Mouse (Mus musculus) hindbrain, postnatal 0 days (tissue): Measurements from ENCODE around the gene Psmg1. TPM values are rescaled to one million over a fixed set of nuclear protein-coding genes. Genes with fewer than 3 reads are reported as not detected.

Source experiments
- ATAC-seq: fragments of 200-750 bp; cut with Nextera tagmentation; 2 replicates; pipeline ENCODE4 v1.8.0; 2017; ENCODE audit warnings: mild to moderate bottlenecking, moderate TSS enrichment, moderate library complexity
- DNase-seq: peaks from one replicate; pipeline ENCODE4 v3.0.0-alpha.2; 2015; ENCODE audit warnings: low spot score
- H3K27ac ChIP-seq: fragments of 300-500 bp; sonication (generic); 2 replicates; pipeline ENCODE4 v1.5.1; 2014; ENCODE audit warnings: mild to moderate bottlenecking
- H3K27me3 ChIP-seq: fragments of 300-500 bp; sonication (generic); 2 replicates; pipeline ENCODE4 v1.6.1; 2014; ENCODE audit warnings: low read length, mixed read lengths; ENCODE audit not compliant: insufficient read depth
- H3K36me3 ChIP-seq: fragments of 300-500 bp; sonication (generic); 2 replicates; pipeline ENCODE4 v1.6.1; 2014; ENCODE audit warnings: low read length, mixed read lengths; ENCODE audit not compliant: insufficient read depth
- H3K4me1 ChIP-seq: fragments of 300-500 bp; sonication (generic); 2 replicates; pipeline ENCODE4 v1.6.1; 2014; ENCODE audit warnings: antibody characterized with exemption, low read length, mixed read lengths; ENCODE audit not compliant: insufficient read depth
- H3K4me2 ChIP-seq: fragments of 300-500 bp; sonication (generic); 2 replicates; pipeline ENCODE4 v1.6.1; 2014; ENCODE audit warnings: low read depth, mild to moderate bottlenecking, low read length, moderate library complexity, mixed read lengths
- H3K4me3 ChIP-seq: fragments of 300-500 bp; sonication (generic); 2 replicates; pipeline ENCODE4 v1.5.1; 2014; ENCODE audit warnings: low read length
- H3K9ac ChIP-seq: fragments of 300-500 bp; sonication (generic); replicated peaks from 2 replicates; pipeline ENCODE4 v1.6.1; 2014; ENCODE audit warnings: mild to moderate bottlenecking, low read length, moderate library complexity, mixed read lengths
- H3K9me3 ChIP-seq: fragments of 300-500 bp; sonication (generic); 2 replicates; pipeline ENCODE4 v1.6.1; 2016; ENCODE audit warnings: low read length, mixed read lengths
- CTCF ChIP-seq: IDR thresholded peaks from 2 replicates; pipeline ENCODE4 v1.5.1; 2016; ENCODE audit warnings: antibody characterized with exemption, control low read depth, low read depth
- WGBS: fragments of 180-500 bp; shearing (Covaris S2); extraction: QIAGEN DNeasy Blood & Tissue Kit; methylation state at CpG from one replicate; pipeline ENCODE4 v1.1.7; 2014; 5-methylcytosine and 5-hydroxymethylcytosine counted together
- microRNA-seq, 2 experiments: library from miRNA; unstranded; fragments of <30 nt; microRNA quantifications; one replicate each; pipeline ENCODE4; 2016
- polyA plus RNA-seq: library from polyadenylated mRNA; unstranded; fragments of >200 nt; fragmentation: Nextera tagmentation; extraction: Ambion mirVana; gene quantifications from 2 replicates; pipeline ENCODE4 v1.2.1, GENCODE M21; 2015
- total RNA-seq: library from RNA; depleted of rRNA; stranded (reverse); fragments of >200 nt; gene quantifications from 2 replicates; pipeline ENCODE4 v1.2.3, GENCODE M21; 2014; rRNA removed

Psmg1 gene
- total and polyA plus RNA-seq, 2 experiments from 2014 or later = 25.7 to 55.4 TPM

DNA sequence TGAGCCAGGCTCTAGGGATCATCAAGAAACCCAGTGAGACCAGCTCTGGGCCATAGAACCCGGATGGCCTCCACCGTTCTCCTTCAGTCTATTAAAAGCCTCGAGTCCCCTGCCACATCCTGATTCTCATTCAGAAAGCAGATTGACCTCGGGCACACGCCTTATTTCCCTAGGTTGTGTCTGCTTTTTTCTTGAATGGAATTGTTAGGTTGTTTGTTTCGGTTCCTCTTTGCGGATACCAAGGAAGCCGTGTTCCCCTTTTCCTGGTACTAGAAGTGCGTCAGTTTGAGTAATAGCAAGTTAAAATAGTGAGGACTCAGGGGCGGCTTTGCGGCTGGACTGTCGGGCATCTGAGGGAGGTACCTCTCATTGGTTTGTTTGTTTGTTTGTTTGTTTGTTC, 59.3 kb downstream of the Psmg1 start:
- no peak overlapping the region for H3K4me2 ChIP-seq
- H3K4me3 ChIP-seq = no peak overlapping the region
- TF ChIP-seq CTCF = no peak
- no peaks in the 10 kb centered on the region for H3K9me3 ChIP-seq
- ATAC-seq (no peak), DNase-seq (no peak)
- no peaks in the 10 kb centered on the region for H3K36me3 ChIP-seq
- H3K27me3 ChIP-seq = no peaks in the 10 kb centered on the region
- no peak overlapping the region for H3K27ac ChIP-seq
- WGBS = 87% methylated on average over 12 of the region's 12 CpGs
- no peak overlapping the region for H3K9ac ChIP-seq
- H3K4me1 ChIP-seq = 0 out of 2 replicates have a peak, but pooled peaks cover 4% of the 10 kb centered on the region

Small RNA genes lying within 50 kb of the gene (microRNA-seq; reads per million reads assigned to microRNA genes)
- gene Gm27833 = 0 reads per million in 2 experiments

Other genes starting within 250 kb of the Psmg1 start
- gene Brwd1, start 91.6 kb upstream of the Psmg1 start, total RNA-seq = 128 and 130 TPM in 2 replicates
- 135 and 144 TPM in 2 replicates for gene Brwd1, start 91.6 kb upstream of the Psmg1 start, polyA plus RNA-seq
- 85.9 and 103 TPM in 2 replicates for gene Hmgn1, start 136.8 kb upstream of the Psmg1 start, total RNA-seq
- 207 and 258 TPM in 2 replicates for gene Hmgn1, start 136.8 kb upstream of the Psmg1 start, polyA plus RNA-seq
- gene Wrb, start 154.4 kb upstream of the Psmg1 start, total RNA-seq = 151 and 154 TPM in 2 replicates
- gene Wrb, start 154.4 kb upstream of the Psmg1 start, polyA plus RNA-seq = 190 and 196 TPM in 2 replicates
- 2.0 and 3.2 TPM in 2 replicates for gene Lca5l, start 201.3 kb upstream of the Psmg1 start, total RNA-seq
- gene Lca5l, start 201.3 kb upstream of the Psmg1 start, polyA plus RNA-seq = 1.9 and 2.3 TPM in 2 replicates
- gene Sh3bgr, start 209.5 kb upstream of the Psmg1 start, total RNA-seq = 0.26 and 16.4 TPM in 2 replicates
- gene Sh3bgr, start 209.5 kb upstream of the Psmg1 start, polyA plus RNA-seq = 5.9 and 7.4 TPM in 2 replicates
- 11.3 and 12.4 TPM in 2 replicates for gene B3galt5, start 244.8 kb upstream of the Psmg1 start, total RNA-seq
- gene B3galt5, start 244.8 kb upstream of the Psmg1 start, polyA plus RNA-seq = 7.3 and 7.9 TPM in 2 replicates